Mouse (Mus musculus) CD4-positive, CD25-positive, alpha-beta regulatory T cell, adult 4 months (primary cell): ENCODE measurements around the gene Ins2. TPM values are rescaled to one million over a fixed set of nuclear protein-coding genes. Genes with fewer than 3 reads are reported as not detected.

Experiments used
- ATAC-seq: one replicate; pipeline ENCODE4 v1.8.0; 2017
- polyA plus RNA-seq, 2 experiments: library from polyadenylated mRNA; unstranded; fragments of 100-300 nt; shearing (Covaris generic); gene quantifications; one replicate each; pipeline ENCODE4 v1.2.1; 2017

The Ins2 gene
- polyA plus RNA-seq, 2 experiments from 2014 or later = not detected

GRCm38 (mm10) chr7:142663931-142664421 lies 79.2 kb downstream of the Ins2 start:
- no peak for ATAC-seq

- no peak for ATAC-seq
Measured at GRCm38 (mm10) chr7:142663151-142663550, 80.0 kb downstream of the Ins2 start.

DNA sequence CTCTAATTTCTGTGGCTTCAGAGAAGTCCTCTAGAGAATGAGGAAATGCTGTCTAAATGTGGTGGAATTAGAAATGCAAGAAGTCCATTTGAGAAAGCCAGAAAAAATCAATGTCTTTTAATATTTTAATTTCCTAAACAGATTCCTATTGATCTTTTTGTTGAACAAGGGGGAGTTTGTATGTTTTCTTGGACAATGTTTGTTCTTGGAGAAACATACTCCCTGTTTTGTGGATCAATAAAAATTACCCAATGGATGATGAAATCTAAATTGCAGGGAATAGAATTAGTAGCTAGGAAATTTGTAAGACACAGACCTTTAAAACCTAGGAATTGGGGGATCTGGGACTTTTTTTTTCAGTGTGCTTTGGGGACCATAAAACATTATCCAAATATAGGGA lies 81.4 kb downstream of the Ins2 start:
- ATAC-seq = no peak

DNA sequence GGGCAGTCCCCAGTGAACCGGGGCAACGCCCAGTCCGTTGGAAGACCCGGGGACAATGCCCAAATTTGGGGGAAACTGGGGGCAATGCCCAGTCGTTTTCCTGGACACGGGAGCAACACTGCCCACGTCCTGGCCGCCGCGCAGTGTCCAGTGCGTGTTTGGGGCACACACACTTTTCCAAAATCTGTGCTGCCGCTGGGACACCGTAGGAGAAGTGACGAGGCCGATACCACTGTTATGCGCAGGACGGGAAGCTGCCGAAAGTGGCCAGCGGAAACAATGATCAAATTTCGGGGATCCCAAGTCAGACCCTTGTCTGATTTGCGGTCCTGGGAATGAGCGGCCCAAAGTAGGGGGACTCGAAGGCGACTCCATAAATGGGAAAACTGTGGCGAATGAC lies 82.1 kb downstream of the Ins2 start:
- ATAC-seq = no peak

DNA sequence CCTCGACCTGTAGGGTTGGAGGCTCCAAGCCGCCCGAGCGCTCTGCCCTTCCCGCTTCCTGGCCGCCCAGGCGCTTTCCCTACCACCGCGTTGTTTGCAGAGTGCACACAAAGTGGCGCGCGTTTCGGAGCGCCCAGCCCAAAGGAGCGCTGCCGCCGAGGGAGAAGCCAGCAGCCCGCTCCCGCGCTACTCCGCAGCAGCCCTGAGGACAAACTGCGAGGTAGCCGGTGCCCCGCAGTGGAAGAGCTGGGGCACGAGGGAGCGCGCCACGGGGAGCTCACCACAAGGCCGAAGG lies 82.6 kb downstream of the Ins2 start:
- no peak for ATAC-seq

DNA sequence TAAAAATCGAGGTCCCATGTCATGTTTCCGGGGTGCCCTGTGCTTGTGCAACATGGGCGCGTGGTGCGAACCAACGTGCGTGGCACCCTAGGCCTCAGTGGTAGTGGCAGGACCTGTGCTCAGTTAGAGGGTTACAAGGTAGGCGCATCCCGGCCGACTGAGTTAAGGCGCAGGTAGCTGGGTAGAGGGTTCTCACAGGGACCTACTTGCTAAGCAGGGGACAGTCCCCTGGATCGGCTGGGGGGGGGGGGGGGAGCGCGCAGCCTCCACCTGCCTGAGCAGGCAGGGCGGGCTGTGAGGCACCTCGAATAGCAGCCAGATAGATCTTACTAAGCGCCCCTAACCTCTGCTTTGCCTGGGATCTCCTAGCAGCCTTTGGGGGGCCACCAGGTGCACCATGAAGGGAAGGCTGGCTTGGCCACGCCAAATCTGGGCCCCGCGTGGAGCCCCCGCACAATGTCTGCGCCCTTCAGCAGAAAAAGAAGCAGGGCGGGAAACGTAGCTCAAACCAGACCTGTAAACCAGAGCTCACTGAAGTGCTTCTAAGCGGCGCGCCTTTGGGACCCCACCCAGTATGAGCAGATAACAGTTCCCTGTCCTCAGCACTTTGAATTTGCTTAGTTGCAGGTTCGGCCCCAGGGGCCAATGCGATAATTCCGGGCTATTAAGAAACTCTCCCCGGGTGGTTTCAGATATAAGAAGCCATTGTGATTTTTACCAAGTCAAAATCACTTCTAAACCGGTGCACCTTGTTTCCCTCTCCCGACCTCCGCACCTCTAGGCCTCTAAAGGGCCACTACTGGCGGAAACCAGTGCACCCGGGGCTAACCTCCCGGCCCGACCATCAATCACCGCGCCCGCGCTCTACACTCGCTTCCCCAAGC lies 83.2 kb downstream of the Ins2 start:
- ATAC-seq = no peak

DNA sequence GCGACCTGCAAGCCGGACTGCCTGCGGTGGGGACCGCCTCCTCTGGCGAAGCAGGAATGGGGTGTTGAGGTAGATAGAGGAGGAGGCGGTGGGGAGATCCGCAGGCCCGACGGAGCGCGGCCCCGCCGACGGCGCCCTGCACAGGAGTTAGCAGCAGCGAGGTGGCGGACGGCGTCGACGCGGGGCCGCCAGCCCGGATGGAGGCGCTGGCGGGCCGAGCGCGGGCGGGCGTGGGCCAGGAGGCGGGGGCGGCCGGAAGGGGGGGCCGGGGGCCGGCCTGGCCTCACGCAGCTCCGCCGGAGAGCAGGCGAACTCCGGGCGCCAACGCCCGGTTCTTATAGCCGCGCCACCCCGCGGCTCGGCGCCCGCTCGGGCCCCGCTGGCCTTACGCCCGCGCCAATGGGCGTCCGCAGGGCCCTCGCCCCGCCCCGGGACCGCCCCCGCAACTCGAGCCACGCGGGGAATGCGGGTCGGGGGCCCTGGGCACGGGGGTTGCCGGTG lies 84.0 kb downstream of the Ins2 start:
- ATAC-seq = no peak

DNA sequence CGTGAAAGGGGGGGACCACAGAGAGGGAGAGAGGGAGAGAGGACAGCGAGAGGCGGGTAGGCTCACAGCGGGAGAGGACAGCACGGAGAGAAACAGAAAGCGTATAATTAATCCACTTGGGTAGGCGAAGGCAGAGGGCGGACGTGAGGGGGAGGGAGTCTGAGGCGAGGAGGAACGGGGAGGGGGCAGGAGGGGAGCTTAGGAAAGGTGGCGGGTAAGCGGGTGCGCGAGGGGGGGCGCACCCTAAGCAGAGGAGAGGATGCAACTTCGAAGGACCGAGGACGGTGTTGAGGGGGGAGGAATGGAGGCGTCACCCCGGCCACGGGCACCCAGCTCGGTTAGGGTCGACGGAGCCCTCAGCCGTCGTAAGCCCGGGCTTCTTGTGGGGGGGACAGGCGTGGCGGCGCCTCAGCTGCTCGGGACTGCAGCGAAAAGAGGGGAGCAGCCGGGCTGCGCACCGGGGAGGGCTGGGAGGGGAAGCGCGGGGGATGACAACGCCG lies 84.5 kb downstream of the Ins2 start:
- no peak for ATAC-seq

DNA sequence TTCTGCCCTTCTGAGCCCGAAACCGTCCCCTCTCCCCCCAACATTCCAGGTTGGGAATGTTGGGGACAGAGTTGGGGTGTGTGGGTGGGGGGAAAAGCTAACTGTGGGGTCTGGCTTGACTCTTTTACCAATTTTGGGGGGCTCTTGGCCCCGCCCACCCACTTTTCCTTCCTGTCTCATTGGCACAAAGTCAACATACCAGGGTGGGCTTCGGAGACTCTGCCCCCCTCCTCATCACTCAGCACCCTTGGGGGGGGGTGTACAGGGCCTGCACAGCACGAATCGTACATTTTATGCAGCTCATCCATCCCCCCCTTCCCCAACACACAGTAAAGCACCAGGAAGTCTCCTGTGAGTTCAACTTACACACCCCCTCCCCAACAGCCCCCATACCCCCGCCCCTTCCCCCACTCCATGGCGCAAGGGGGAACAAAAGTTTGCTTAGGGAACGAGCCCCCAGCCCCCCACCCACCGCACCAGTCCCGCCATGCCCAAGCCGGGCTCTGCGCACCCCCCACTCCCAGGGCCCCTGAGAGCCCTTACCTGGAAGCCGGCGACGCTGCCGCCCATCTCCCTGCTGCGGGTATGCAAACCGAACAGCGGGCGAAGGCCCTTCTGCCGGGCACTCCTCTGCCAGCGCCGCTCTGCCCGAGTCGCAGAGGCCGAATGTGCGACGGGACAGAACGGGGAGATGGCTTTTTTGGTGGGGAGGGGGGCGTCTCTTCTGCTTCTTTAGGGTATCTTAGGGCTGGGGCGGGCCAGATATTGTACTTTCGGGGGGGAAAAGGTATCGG lies 85.2 kb downstream of the Ins2 start:
- no peak for ATAC-seq

- no peak for ATAC-seq
Measured at GRCm38 (mm10) chr7:142657341-142657791, 85.8 kb downstream of the Ins2 start.

GRCm38 (mm10) chr7:142656055-142656454 lies 87.1 kb downstream of the Ins2 start:
- no peak for ATAC-seq

GRCm38 (mm10) chr7:142655633-142656032 lies 87.5 kb downstream of the Ins2 start:
- no peak for ATAC-seq

GRCm38 (mm10) chr7:142653726-142654125 lies 89.5 kb downstream of the Ins2 start:
- no peak for ATAC-seq

DNA sequence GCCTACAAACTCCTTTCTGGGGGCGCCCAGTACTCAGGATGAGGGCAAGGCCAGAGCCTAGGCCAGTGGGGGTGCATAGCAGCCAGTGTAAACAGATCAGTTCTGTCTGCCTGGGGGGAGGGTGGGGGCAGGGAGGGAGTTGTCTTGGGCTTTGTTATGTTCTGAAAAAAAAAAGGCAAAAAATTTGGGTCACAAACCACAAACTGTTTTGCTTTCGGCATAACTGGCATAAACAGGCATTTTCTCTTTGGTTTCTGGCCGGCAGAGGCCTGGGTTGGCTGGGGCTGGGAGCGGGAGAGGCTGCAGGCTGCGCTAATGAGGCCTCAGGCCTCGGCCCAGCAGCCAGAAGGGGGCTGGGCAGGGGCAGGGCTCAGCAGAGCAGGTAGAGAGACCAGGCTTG lies 96.5 kb downstream of the Ins2 start:
- ATAC-seq = no peak

GRCm38 (mm10) chr7:142645045-142645444 lies 98.1 kb downstream of the Ins2 start:
- ATAC-seq = no peak

DNA sequence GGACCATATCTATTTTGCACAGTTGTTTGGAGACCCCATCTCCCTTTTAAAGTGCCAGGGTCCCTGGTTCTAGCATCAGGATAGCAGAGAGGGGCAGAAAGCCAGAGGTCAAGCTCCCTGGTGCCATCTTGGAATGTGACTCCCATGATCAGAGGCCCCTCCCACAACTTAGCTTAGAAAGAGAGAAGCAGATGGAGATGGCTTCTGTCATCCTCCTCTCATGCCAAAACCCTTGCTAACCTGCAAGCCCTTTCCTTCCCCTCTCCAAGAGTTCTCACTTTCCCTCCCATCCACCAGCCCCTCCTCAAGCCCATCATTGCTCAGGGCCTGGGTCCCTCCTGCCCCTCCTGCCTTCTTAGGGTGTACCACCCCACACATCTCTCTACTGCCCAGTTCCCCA lies 107.0 kb downstream of the Ins2 start:
- no peak for ATAC-seq

- no peak for ATAC-seq
Measured at GRCm38 (mm10) chr7:142630691-142631090, 112.5 kb downstream of the Ins2 start.

DNA sequence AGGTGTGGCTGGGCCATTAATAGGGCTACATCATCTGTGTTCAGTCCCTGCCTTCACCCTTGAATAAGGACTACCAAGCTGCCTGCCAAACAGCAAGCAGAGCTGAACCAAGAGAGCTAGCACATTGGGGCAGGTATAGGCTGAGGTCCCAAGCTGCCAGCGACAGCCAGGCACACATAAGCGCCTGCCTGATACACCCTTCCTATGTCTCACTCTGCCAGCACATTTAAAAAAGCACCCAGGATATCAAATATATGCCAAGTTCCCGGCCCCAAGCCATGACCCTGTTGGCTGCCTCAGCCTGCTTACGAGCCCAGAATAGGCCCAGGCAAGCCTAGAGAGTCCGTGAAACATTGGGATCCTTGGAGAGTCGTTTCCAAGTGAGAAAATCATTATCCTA lies 113.4 kb downstream of the Ins2 start:
- no peak for ATAC-seq

Other genes with a start within 250 kb of the Ins2 start
- 1 to 10 TPM; 2.5 to 5.7 TPM for gene Tnnt3, start 244.5 kb downstream of the Ins2 start, polyA plus RNA-seq
- 1 to 10 TPM; 2.6 to 3.0 TPM for gene Mrpl23, start 210.7 kb downstream of the Ins2 start, polyA plus RNA-seq
- 1 to 10 TPM in 1 of 2 experiments, under 1 TPM in 1; 0.69 to 1.1 TPM for gene Igf2, start 76.6 kb downstream of the Ins2 start, polyA plus RNA-seq
- gene Gm49394, start 73.4 kb downstream of the Ins2 start, polyA plus RNA-seq = not detected
- gene Th, start 187.7 kb upstream of the Ins2 start, polyA plus RNA-seq = not detected
- gene Ascl2, start 225.9 kb upstream of the Ins2 start, polyA plus RNA-seq = 1 to 10 TPM in 1 of 2 experiments, under 1 TPM in 1; 0.66 to 1.7 TPM